Mouse (Mus musculus) forebrain, embryonic 11.5 days (tissue): ENCODE data around the gene Hectd4. TPM values are rescaled to one million over a fixed set of nuclear protein-coding genes. Genes with fewer than 3 reads are reported as not detected.
"Not testable (repeated sequence)": the region's sequence is repeated elsewhere in the genome, so short reads cannot be mapped to it uniquely, and the experiment has no call there.

ENCODE experiments used
- ATAC-seq: fragments of 200-750 bp; cut with Nextera tagmentation; replicated peaks from 2 replicates; pipeline ENCODE4 v1.8.0; 2017; ENCODE audit warnings: moderate TSS enrichment; ENCODE audit not compliant: low FRiP score
- DNase-seq: peaks from one replicate; pipeline ENCODE4 v3.0.0-alpha.2; 2017; ENCODE audit warnings: low spot score
- H3K27ac ChIP-seq: fragments of 300-500 bp; sonication (generic); 2 replicates; pipeline ENCODE4 v1.5.1; 2014; ENCODE audit warnings: low read depth, low read length
- H3K27me3 ChIP-seq: fragments of 300-500 bp; sonication (generic); 2 replicates; pipeline ENCODE4 v1.6.1; 2014; ENCODE audit warnings: mild to moderate bottlenecking, low read length, mixed read lengths; ENCODE audit not compliant: control insufficient read depth, insufficient read depth
- H3K36me3 ChIP-seq: fragments of 300-500 bp; sonication (generic); 2 replicates; pipeline ENCODE4 v1.6.1; 2014; ENCODE audit warnings: mild to moderate bottlenecking, low read length, moderate library complexity, mixed read lengths; ENCODE audit not compliant: control insufficient read depth, insufficient read depth
- H3K4me1 ChIP-seq: fragments of 300-500 bp; sonication (generic); replicated peaks from 2 replicates; pipeline ENCODE4 v1.6.1; 2014; ENCODE audit warnings: low read length, mixed read lengths; ENCODE audit not compliant: control insufficient read depth, insufficient read depth
- H3K4me2 ChIP-seq: fragments of 300-500 bp; sonication (generic); 2 replicates; pipeline ENCODE4 v1.6.1; 2014; ENCODE audit warnings: low read depth, mild to moderate bottlenecking, low read length, moderate library complexity, mixed read lengths; ENCODE audit not compliant: severe bottlenecking
- H3K4me3 ChIP-seq: fragments of 300-500 bp; sonication (generic); 2 replicates; pipeline ENCODE4 v1.5.1; 2014; ENCODE audit warnings: low read depth, low read length
- H3K9ac ChIP-seq: fragments of 300-500 bp; sonication (generic); 2 replicates; pipeline ENCODE4 v1.6.1; 2014; ENCODE audit warnings: low read length
- H3K9me3 ChIP-seq: fragments of 300-500 bp; sonication (generic); 2 replicates; pipeline ENCODE4 v1.6.1; 2016; ENCODE audit warnings: low read length, mixed read lengths; ENCODE audit not compliant: control insufficient read depth
- WGBS: fragments of 180-500 bp; shearing (Covaris S2); extraction: QIAGEN DNeasy Blood & Tissue Kit; methylation state at CpG from one replicate; pipeline ENCODE4 v1.1.7; 2014; 5-methylcytosine and 5-hydroxymethylcytosine counted together
- polyA plus RNA-seq: library from polyadenylated mRNA; unstranded; fragments of >200 nt; fragmentation: Nextera tagmentation; extraction: Ambion mirVana; gene quantifications from 2 replicates; pipeline ENCODE4 v1.2.1, GENCODE M21; 2014

Gene Hectd4
- polyA plus RNA-seq, 1 experiment from 2014 or later = 13.4 TPM

DNA sequence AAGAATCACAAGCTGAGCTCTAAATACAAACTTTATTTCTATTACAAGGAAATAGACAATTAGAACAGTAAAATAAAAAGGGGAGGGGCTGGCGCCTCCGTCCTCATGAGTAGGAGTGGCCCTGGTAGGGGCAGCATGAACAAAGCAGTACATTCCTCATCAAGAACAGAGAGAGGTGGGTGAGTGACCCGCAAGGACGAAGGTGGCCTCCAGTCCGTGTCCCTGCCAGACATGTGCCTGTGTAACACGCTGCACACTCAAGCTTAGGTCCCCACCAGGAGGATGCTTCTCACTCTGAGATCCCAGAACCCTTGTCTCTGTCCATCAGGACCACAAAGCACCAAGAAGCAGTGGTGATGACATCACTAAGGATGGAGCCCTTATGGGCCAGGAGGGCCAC, 151.7 kb downstream of the Hectd4 start:
- DNase-seq (no peak), ATAC-seq (no peak)
- no peak overlapping the region for H3K4me3 ChIP-seq
- H3K27ac ChIP-seq = no peak overlapping the region
- no peaks in the 10 kb centered on the region for H3K9me3 ChIP-seq
- no peak overlapping the region for H3K9ac ChIP-seq
- H3K4me2 ChIP-seq = no peak overlapping the region
- peaks cover 8% of the 10 kb centered on the region; the same call in 1 of the 2 replicates for H3K36me3 ChIP-seq
- 88% methylated on average over 6 of the region's 6 CpGs for WGBS
- no peaks in the 10 kb centered on the region for H3K27me3 ChIP-seq
- H3K4me1 ChIP-seq = no peaks in the 10 kb centered on the region; the same call in 1 of the 2 replicates

DNA sequence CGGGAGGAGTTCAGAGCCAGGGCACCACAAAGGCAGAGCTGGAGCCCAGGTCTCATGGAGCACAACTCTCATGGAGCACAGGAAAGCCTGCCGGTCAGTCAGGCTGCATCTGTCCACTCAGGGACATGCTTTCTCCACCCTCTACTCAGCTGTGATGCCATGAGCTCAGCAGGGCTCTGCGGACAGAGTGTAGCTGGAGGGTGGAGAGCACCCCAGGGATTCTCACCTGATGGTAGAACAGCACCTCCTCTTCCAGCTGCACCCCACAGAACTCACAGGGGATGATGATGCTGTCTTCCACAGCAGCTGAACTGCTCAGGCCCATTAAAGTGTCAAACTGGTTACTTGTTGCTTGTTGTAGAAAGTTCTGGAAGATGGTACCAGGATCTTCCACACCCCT, 154.8 kb downstream of the Hectd4 start:
- Histone ChIP-seq H3K4me1 (no peaks in the 10 kb centered on the region), H3K4me2 (no peak overlapping the region), H3K27me3 (no peaks in the 10 kb centered on the region), H3K27ac (no peak overlapping the region), H3K9me3 (no peaks in the 10 kb centered on the region), H3K4me3 (no peak overlapping the region), H3K36me3 (peaks cover 6% of the 10 kb centered on the region; the same call in 1 of the 2 replicates), H3K9ac (no peak overlapping the region)
- 92% methylated on average over 3 of the region's 3 CpGs for WGBS
- no peak for DNase-seq
- ATAC-seq = no peak

DNA sequence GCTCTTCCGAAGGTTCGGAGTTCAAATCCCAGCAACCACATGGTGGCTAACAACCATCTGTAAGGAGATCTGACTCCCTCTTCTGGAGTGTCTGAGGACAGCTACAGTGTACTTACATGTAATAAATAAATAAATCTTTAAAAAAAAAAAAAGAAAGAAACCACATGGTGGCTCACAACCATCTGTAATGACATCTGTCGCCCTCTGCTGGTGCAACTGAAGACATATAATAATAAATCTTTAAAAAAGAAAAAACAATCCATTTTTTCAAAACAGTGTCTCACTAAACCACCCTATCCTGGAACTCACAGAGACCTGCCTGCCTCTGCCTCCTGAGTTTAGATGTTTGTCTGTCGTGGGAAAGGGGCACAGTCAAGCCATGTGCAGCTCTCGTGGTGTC, 157.0 kb downstream of the Hectd4 start:
- H3K36me3 ChIP-seq = peaks cover 11% of the 10 kb centered on the region; the same call in 1 of the 2 replicates
- WGBS = 79% methylated on average over 5 of the region's 5 CpGs
- not testable (repeated sequence) for H3K27ac ChIP-seq, ATAC-seq, H3K4me2 ChIP-seq, H3K9ac ChIP-seq, DNase-seq, H3K4me3 ChIP-seq, H3K4me1 ChIP-seq, H3K9me3 ChIP-seq, H3K27me3 ChIP-seq

GRCm38 (mm10) chr5:121378678-121379256, 158.7 kb downstream of the Hectd4 start:
- Histone ChIP-seq H3K27ac (no peak overlapping the region), H3K4me3 (no peak overlapping the region), H3K4me2 (no peak overlapping the region), H3K9me3 (no peaks in the 10 kb centered on the region), H3K36me3 (peaks cover 11% of the 10 kb centered on the region; the same call in 1 of the 2 replicates), H3K9ac (no peak overlapping the region), H3K4me1 (no peaks in the 10 kb centered on the region), H3K27me3 (no peaks in the 10 kb centered on the region)
- DNase-seq (no peak), ATAC-seq (no peak)
- WGBS = 93% methylated on average over 13 of the region's 13 CpGs

- Histone ChIP-seq H3K27ac (no peak overlapping the region), H3K4me3 (no peak overlapping the region), H3K36me3 (peaks cover 5% of the 10 kb centered on the region; the same call in 1 of the 2 replicates), H3K4me2 (no peak overlapping the region), H3K27me3 (no peaks in the 10 kb centered on the region), H3K9me3 (no peaks in the 10 kb centered on the region), H3K4me1 (peaks cover 4% of the 10 kb centered on the region; the same call in 1 of the 2 replicates), H3K9ac (no peak overlapping the region)
- WGBS = 94% methylated on average over 2 of the region's 2 CpGs
- ATAC-seq (no peak), DNase-seq (no peak)
Observed at GRCm38 (mm10) chr5:121380692-121381091, 160.7 kb downstream of the Hectd4 start.

DNA sequence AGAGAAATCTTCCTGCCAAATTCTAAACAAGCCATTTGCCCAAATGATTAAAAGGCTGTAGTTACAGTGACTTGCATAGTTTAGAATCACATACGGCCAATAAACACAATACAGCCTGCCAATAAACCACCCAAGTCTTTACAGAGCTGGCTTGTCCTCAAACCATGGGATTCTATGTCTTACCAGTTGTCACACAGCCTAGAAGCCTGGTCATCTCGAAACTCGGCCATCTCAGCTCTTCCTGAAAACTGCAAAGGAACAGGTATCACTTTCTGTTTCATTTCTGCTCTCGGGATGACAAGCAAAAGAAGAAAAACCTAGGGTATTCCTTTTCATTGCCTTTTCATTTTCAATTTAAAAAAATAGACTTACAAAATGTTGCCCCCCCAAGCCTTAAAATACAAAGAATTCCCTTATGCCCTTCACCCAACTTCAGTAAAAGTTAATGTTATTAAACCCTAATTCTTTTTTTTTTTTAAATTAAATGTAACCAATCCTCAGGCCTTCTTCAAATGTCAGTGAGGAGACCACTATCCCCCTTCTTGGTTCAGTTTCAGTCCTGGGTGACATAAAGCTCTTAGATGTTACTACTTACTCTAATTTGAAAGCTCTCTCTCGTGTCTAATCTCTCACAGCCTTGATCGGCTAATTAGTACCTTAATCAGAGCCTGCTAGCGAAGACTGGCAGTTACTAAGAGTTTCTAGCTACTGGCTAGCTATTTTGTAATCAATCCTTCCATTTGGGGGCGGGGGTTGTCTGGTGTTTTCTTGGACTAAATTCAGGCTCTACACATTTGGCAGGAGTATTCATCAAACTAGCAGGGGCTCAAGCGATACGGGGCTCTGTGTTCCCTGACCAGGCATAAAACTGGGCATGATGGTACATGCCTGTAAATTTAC, 164.1 kb downstream of the Hectd4 start:
- ATAC-seq (no peak), DNase-seq (no peak)
- Histone ChIP-seq H3K27me3 (peaks cover 4% of the 10 kb centered on the region; the same call in 1 of the 2 replicates), H3K4me2 (peak overlapping the region; percentile 67; the same call in 1 of the 2 replicates), H3K4me1 (peaks cover 8% of the 10 kb centered on the region; the same call in 1 of the 2 replicates), H3K9ac (peak overlapping the region; percentile 77), H3K4me3 (peak overlapping the region; percentile 75), H3K9me3 (no peaks in the 10 kb centered on the region), H3K27ac (no peak overlapping the region), H3K36me3 (peaks cover 5% of the 10 kb centered on the region; the same call in 1 of the 2 replicates)
- WGBS = 54% methylated on average over 10 of the region's 10 CpGs

DNA sequence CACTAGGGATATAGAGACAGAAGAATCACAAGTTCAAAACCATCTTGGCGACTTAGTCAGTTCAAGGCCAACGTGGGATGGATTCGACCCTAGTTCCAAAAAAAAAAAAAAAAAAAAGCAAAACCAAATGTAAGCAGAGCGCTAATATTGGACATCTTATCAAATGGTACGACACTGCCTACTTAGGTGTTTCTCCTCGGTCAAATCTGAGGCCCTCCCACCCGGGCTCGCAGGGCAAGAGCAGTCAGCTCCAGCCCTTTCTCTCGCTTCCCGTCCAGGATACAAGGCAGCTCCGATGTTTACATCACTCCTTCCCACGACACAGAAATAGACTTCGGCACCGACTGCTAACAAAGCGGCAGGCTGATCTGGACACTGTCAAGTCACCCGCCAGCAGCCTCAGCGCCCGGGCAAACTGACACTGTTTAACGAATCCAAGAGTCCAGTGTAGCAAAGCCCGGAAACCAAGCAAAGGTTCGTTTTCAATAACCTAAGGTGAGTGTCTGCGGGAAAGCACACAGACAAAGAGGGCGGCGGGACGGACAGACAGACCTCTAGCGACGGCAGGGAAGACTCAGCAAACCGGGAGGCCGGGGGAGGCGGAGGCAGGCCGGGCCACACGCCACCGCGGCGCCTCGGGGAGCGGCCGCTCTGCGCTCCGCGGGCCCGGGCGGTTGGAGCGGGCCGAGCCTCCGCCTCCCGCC, 164.9 kb downstream of the Hectd4 start:
- peak overlapping the region; percentile 67 for H3K4me2 ChIP-seq
- H3K4me1 ChIP-seq = peaks cover 8% of the 10 kb centered on the region; the same call in 1 of the 2 replicates
- peak overlapping the region; percentile 75 for H3K4me3 ChIP-seq
- peak overlapping the region; percentile 46; the same call in 1 of the 2 replicates for H3K27ac ChIP-seq
- WGBS = 3% methylated on average over 35 of the region's 47 CpGs
- ATAC-seq (peak; percentile 72), DNase-seq (no peak)
- peaks cover 4% of the 10 kb centered on the region; the same call in 1 of the 2 replicates for H3K27me3 ChIP-seq
- H3K36me3 ChIP-seq = peaks cover 5% of the 10 kb centered on the region; the same call in 1 of the 2 replicates
- peak overlapping the region; percentile 77 for H3K9ac ChIP-seq
- no peaks in the 10 kb centered on the region for H3K9me3 ChIP-seq

DNA sequence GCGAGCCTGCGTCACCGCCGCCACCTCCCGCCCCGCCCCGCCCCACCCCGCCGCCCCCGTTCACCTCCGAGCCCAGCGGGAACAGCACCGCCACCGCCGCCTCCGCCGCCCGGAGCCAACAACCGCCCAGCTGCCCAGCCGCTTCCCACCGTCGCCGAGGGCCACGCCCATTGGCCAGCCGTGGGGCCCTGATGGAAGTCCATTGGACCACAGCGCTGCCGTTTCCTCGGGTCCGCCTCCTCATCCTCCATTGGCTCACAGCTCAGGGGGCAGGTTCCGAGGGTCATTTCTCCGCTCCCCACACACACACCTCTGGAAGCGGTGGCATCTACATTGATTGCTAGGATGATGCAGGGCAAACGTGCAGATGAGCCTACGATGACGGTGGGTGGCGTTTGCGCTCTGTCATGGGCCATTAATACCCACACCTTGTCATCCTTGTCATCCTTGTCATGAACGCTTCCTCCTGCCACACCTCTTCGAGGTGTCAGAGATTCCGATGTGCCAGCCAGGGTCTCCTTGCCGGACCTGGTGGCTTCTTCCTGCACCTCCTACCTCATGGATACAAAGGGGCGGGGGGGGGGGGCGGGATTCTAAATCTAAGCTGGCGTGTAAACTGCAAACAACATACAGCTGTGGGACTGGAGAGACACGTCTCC, 165.6 kb downstream of the Hectd4 start, which contains the start of gene Trafd1:
Gene Trafd1, minus strand, starts transcription at position 172 of the 659 bp plus-strand sequence.
- Histone ChIP-seq H3K9me3 (no peaks in the 10 kb centered on the region), H3K4me3 (peak within 1 kb of the TSS; percentile 75), H3K27ac (peak within 1 kb of the TSS; percentile 46; the same call in 1 of the 2 replicates), H3K4me2 (peak within 1 kb of the TSS; percentile 67), H3K9ac (peak within 1 kb of the TSS; percentile 77), H3K36me3 (peaks cover 5% of the 10 kb centered on the region; the same call in 1 of the 2 replicates), H3K27me3 (peaks cover 4% of the 10 kb centered on the region; the same call in 1 of the 2 replicates), H3K4me1 (peaks cover 8% of the 10 kb centered on the region; the same call in 1 of the 2 replicates)
- under 1% methylated on average over 30 of the region's 45 CpGs for WGBS
- ATAC-seq (peak; percentile 96), DNase-seq (peak; percentile 96)
